Mouse (Mus musculus): Measurements from ENCODE around the gene Armc3. TPM values are rescaled to one million over a fixed set of nuclear protein-coding genes. Genes with fewer than 3 reads are reported as not detected.

Armc3 gene
- polyA plus RNA-seq, 1 experiment from 2014 or later: 0.63 TPM

DNA sequence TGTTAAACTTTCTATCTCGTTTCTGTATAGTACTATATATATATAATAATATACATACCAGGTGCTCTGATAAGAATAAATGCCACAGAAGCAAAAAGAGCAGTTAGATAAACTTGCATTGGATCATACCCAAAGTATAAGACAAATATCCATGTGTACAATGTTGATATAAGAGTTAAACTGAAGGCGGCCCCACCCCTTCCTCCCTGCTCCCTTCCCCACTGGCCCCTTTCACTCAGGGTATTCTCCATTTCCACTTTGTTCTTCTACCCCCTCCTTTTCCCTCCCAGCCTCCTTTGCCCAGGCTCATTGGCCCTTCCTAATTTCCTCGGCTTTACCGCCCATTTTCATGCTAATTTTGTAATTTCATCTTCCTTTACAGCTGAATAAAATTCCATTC is 36.5 kb downstream of the Armc3 start:
- Histone ChIP-seq H3K9me3 (peaks cover 3% of the 10 kb centered on the region; the same call in 1 of the 2 replicates), H3K27ac (no peak overlapping the region), H3K4me2 (no peak overlapping the region), H3K4me1 (peaks cover 4% of the 10 kb centered on the region), H3K4me3 (replicated peaks) (no peak overlapping the region), H3K9ac (no peak overlapping the region), H3K36me3 (replicated peaks) (no peaks in the 10 kb centered on the region), H3K27me3 (no peaks in the 10 kb centered on the region)
- peak; percentile 71; the same call in 1 of the 2 replicates for ATAC-seq (ENCODE audit: low FRiP score)
- 58% methylated on average over 4 of the region's 4 CpGs for WGBS

DNA sequence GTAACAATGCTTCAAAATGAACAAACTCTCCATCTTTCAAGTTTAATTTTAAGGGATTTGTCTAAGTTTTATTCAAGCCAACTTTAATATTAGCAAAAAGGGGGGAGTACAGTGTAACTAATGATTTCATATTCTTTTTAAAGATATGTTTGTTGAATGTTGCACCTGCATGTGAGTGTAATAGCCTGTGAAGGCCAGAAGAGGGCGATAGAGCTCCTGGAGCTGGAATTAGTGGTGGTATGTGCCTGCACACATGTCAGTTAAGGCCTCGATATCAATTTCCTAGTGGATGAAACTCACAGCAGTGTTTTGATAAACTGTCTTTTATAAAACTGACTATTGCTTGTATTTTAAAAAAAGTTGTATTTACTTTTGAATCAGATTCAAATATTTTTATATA is 39.7 kb downstream of the Armc3 start:
- Histone ChIP-seq H3K4me3 (replicated peaks) (no peak overlapping the region), H3K27ac (no peak overlapping the region), H3K36me3 (replicated peaks) (no peaks in the 10 kb centered on the region), H3K4me2 (no peak overlapping the region), H3K9me3 (no peaks in the 10 kb centered on the region), H3K4me1 (peaks cover 4% of the 10 kb centered on the region), H3K9ac (no peak overlapping the region), H3K27me3 (no peaks in the 10 kb centered on the region)
- ATAC-seq (ENCODE audit: low FRiP score): no peak
- 71% methylated on average over 2 of the region's 2 CpGs for WGBS

DNA sequence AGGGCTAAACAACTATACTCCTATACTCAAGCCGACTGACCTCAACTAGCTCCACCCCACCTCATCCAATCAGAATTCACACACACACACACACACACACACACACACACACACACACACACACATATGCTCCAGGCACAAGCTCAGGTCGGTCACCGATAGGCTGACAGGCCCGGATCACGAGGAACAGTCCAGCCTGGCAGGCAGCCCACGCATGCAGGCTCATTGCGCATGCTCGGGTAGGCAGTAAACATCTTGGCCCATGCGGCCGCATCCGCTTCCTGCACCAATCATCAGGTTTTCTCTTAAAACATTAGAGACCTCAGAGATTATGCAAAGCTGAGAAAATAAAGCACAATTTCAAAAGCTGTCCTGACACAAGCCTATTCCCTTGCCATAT is 50.5 kb downstream of the Armc3 start:
- Histone ChIP-seq H3K27me3 (no peaks in the 10 kb centered on the region), H3K27ac (no peak overlapping the region), H3K9me3 (0 out of 2 replicates have a peak, but pooled peaks cover 2% of the 10 kb centered on the region), H3K9ac (no peak overlapping the region), H3K4me2 (no peak overlapping the region), H3K4me3 (replicated peaks) (no peak overlapping the region), H3K36me3 (replicated peaks) (no peaks in the 10 kb centered on the region), H3K4me1 (no peaks in the 10 kb centered on the region)
- ATAC-seq (ENCODE audit: low FRiP score): no peak
- WGBS: 83% methylated on average over 11 of the region's 11 CpGs

DNA sequence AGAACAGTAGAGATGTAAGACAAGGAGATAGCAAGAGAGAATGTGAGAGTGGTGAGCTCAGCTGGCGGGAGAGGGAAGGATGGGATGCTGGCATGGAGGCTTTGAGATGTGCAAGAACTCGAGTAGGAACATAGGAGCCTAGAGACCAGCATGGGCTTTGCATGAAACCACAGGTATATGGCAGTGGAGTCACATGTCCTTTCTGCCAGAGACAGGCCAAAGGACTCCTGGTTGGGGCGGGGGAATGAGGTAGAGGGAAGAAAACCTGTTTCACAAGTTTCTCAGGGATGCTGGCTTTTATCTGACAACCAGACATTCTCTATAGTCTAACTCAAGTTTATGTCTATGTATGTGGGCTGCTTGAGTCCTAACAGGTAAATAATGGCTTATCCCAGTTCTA is 55.9 kb downstream of the Armc3 start:
- H3K9ac ChIP-seq: no peak overlapping the region
- no peak for ATAC-seq (ENCODE audit: low FRiP score)
- no peaks in the 10 kb centered on the region for H3K27me3 ChIP-seq
- H3K4me3 ChIP-seq (replicated peaks): no peak overlapping the region
- H3K4me2 ChIP-seq: no peak overlapping the region
- H3K9me3 ChIP-seq: no peaks in the 10 kb centered on the region
- no peak overlapping the region for H3K27ac ChIP-seq
- WGBS: 81% methylated on average over 3 of the region's 3 CpGs
- no peaks in the 10 kb centered on the region for H3K36me3 ChIP-seq (replicated peaks)
- H3K4me1 ChIP-seq: no peaks in the 10 kb centered on the region

DNA sequence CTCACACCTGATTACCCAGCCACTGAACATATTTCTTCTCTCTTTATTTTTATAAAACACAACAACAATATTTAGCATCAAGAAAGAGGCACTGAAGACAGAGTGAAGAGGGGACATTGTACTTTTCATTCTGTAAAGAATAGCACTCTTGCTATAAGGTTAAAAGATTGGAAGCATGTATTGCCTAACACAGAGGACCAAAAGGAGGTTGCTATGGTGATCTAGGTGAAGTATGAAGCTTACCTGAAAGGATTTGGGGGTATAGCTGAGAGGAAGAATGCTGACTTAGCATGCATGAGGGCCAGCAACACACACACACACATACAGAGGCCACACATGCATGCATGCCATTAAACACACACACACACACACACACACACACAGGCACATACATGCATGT is 58.2 kb downstream of the Armc3 start:
- no peak overlapping the region for H3K9ac ChIP-seq
- ATAC-seq (ENCODE audit: low FRiP score): no peak
- H3K9me3 ChIP-seq: no peaks in the 10 kb centered on the region
- no peaks in the 10 kb centered on the region for H3K27me3 ChIP-seq
- no peaks in the 10 kb centered on the region for H3K4me1 ChIP-seq
- H3K4me2 ChIP-seq: no peak overlapping the region
- H3K36me3 ChIP-seq (replicated peaks): no peaks in the 10 kb centered on the region
- no peak overlapping the region for H3K27ac ChIP-seq
- H3K4me3 ChIP-seq (replicated peaks): no peak overlapping the region

DNA sequence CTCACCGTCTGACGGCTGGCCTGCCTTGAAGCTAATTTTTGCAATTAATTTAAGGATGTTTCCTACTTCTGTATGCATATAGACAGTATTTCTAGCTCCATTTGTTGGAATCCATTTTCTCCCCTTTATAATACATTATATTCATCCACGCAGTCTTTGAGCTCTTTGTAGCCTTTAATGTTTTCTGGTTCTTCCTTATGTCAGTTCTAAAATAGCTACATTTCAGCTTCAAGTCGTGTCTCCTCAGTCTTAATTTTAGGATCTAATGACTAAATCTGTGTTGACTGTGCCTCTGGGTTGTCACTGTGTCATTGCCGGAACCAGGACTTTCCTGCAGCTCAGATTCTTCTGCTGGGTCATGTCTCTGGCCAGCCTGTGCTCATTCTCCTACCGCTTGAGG is 61.3 kb downstream of the Armc3 start:
- Histone ChIP-seq H3K27me3 (no peaks in the 10 kb centered on the region), H3K9ac (no peak overlapping the region), H3K4me1 (no peaks in the 10 kb centered on the region), H3K9me3 (no peaks in the 10 kb centered on the region), H3K4me3 (replicated peaks) (no peak overlapping the region), H3K36me3 (replicated peaks) (no peaks in the 10 kb centered on the region), H3K4me2 (no peak overlapping the region), H3K27ac (no peak overlapping the region)
- 69% methylated on average over 6 of the region's 6 CpGs for WGBS
- ATAC-seq (ENCODE audit: low FRiP score): no peak

DNA sequence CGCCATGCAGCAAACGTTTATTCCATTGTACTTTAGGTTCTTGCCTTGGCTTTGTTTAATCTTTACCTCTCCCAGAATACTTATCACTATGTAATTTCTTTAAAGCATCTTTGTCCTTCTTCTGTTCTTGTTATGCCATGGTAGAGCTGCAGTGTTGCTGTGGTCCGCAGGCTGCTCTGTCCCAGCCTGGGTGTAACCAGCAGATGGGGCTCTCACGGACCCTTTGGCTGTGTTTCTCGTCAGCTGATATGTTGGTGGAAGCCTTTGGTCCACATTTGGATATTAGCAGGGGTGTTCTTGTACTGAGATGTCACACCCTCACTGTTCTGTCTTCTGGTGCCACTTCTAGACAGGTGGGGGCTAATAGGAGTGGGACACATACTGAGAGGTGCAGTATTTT is 64.3 kb downstream of the Armc3 start:
- no peaks in the 10 kb centered on the region for H3K27me3 ChIP-seq
- no peaks in the 10 kb centered on the region for H3K36me3 ChIP-seq (replicated peaks)
- ATAC-seq (ENCODE audit: low FRiP score): no peak
- no peaks in the 10 kb centered on the region for H3K9me3 ChIP-seq
- H3K4me1 ChIP-seq: no peaks in the 10 kb centered on the region
- H3K9ac ChIP-seq: no peak overlapping the region
- H3K27ac ChIP-seq: no peak overlapping the region
- H3K4me3 ChIP-seq (replicated peaks): no peak overlapping the region
- no peak overlapping the region for H3K4me2 ChIP-seq
- WGBS: 53% methylated on average over 5 of the region's 5 CpGs

DNA sequence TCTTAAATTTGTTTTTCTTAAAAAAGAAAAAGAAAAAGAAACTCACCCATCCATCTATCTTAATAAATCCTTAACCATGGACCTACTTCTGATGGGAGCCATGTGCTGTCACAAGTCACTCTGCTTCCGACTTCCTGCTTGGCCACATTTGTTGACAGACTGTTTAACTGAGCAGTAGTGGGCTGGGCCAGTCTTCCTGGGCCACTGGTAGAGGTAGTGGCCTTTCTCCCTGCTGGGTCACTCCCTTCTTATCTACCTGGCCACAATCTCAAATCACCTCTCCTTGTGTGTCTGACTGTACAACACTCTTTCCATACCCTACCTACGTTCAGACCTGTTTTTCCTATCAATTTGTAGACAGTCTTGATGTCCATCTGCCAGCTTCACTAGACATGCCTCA is 66.7 kb downstream of the Armc3 start:
- no peaks in the 10 kb centered on the region for H3K9me3 ChIP-seq
- H3K27ac ChIP-seq: no peak overlapping the region
- H3K27me3 ChIP-seq: peaks cover 13% of the 10 kb centered on the region; the same call in 1 of the 2 replicates
- no peak for ATAC-seq (ENCODE audit: low FRiP score)
- no peaks in the 10 kb centered on the region for H3K36me3 ChIP-seq (replicated peaks)
- no peak overlapping the region for H3K4me3 ChIP-seq (replicated peaks)
- H3K4me2 ChIP-seq: no peak overlapping the region
- no peaks in the 10 kb centered on the region for H3K4me1 ChIP-seq
- no peak overlapping the region for H3K9ac ChIP-seq
- WGBS: 80% methylated on average over 2 of the region's 2 CpGs

DNA sequence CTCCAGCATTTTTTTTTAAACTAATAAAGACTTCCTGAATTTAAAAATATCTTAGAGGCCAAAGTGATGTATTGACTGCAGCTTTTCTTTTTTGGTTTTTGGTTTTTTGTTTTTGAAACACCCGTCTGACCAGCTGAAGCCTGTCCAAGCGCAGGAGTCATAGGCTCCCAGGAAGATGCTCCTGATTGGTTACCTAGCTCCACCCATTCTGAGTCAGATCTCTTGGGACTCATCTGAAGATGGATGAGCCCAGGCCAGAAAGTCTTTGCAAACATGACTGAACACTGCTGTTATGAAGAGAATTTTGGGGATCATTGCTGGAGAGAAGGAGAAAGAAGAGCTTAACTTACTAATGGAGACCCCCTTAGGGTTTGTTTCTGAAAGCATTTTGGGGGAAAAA is 68.3 kb downstream of the Armc3 start:
- H3K4me2 ChIP-seq: no peak overlapping the region
- no peaks in the 10 kb centered on the region for H3K4me1 ChIP-seq
- peaks cover 19% of the 10 kb centered on the region; the same call in 1 of the 2 replicates for H3K27me3 ChIP-seq
- no peaks in the 10 kb centered on the region for H3K36me3 ChIP-seq (replicated peaks)
- no peaks in the 10 kb centered on the region for H3K9me3 ChIP-seq
- H3K4me3 ChIP-seq (replicated peaks): no peak overlapping the region
- WGBS: 65% methylated on average over 2 of the region's 2 CpGs
- H3K27ac ChIP-seq: no peak overlapping the region
- no peak overlapping the region for H3K9ac ChIP-seq
- no peak for ATAC-seq (ENCODE audit: low FRiP score)

DNA sequence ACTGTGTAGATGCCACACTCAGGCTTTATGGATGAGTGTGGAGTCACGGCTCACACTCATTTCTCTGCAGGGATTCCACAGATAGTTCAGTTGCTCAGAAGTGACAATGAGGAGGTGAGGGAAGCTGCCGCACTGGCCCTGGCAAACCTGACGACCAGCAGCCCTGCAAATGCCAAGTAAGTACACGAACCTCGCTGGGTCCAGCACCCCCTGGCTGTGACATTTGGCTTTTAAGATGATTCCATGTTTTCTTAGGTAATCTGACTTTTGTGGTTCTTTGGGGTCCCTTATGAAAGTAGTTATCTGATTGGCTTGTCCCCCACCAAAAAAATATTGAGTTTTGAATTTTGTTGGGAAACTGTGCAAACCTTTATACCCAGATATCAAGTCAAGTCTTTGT is 70.9 kb downstream of the Armc3 start:
- Histone ChIP-seq H3K4me3 (replicated peaks) (no peak overlapping the region), H3K36me3 (replicated peaks) (no peaks in the 10 kb centered on the region), H3K4me1 (no peaks in the 10 kb centered on the region), H3K27ac (no peak overlapping the region), H3K27me3 (peaks cover 24% of the 10 kb centered on the region; the same call in 1 of the 2 replicates), H3K9me3 (no peaks in the 10 kb centered on the region), H3K9ac (no peak overlapping the region), H3K4me2 (no peak overlapping the region)
- ATAC-seq (ENCODE audit: low FRiP score): no peak
- WGBS: 53% methylated on average over 5 of the region's 5 CpGs

DNA sequence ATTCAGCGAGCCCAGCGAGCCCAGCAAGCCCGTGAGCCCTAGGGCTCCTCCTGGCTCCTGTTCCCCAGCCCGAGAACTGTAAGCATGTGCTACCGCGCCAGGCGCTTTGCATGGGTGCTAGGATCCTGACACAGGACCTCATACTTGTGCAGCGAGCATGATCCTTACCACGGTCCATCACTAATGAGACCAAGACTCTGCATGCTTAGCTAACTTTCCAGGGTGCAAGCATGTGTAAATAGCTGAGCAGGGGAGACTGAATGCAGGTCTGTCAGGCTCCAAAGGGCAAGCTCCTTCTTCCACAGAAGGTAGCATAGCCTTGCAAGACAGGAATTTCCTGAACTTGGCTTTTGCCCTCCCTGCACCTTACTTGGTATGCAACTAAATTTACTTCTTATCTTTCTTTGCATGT is 71.6 kb downstream of the Armc3 start:
- Histone ChIP-seq H3K4me1 (no peaks in the 10 kb centered on the region), H3K27ac (no peak overlapping the region), H3K9me3 (no peaks in the 10 kb centered on the region), H3K4me3 (replicated peaks) (no peak overlapping the region), H3K9ac (no peak overlapping the region), H3K36me3 (replicated peaks) (no peaks in the 10 kb centered on the region), H3K27me3 (peaks cover 24% of the 10 kb centered on the region; the same call in 1 of the 2 replicates), H3K4me2 (no peak overlapping the region)
- ATAC-seq (ENCODE audit: low FRiP score): no peak
- 28% methylated on average over 9 of the region's 9 CpGs for WGBS

DNA sequence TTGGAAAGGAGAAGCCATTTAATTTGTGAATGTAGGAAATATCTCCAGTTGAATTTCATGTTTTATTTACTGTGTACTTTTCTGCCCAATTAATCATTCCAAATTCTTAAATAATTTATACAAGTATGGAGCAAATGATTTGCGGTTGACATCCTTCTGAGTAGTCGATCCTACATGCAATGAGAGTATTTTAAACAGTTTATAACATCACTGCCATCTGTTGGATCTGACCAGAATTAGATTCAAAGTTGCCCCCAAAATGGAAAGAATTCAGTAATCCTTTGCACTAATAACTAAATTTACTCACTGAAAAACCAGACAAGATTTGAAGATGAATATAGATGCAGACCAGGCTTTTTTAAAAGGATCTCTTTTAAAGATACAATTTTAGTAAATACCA is 75.5 kb downstream of the Armc3 start:
- Histone ChIP-seq H3K36me3 (replicated peaks) (no peaks in the 10 kb centered on the region), H3K9me3 (no peaks in the 10 kb centered on the region), H3K27ac (no peak overlapping the region), H3K27me3 (peaks cover 22% of the 10 kb centered on the region; the same call in 1 of the 2 replicates), H3K4me2 (no peak overlapping the region), H3K9ac (no peak overlapping the region), H3K4me3 (replicated peaks) (no peak overlapping the region), H3K4me1 (no peaks in the 10 kb centered on the region; the same call in 1 of the 2 replicates)
- no peak for ATAC-seq (ENCODE audit: low FRiP score)
- 67% methylated on average over 2 of the region's 2 CpGs for WGBS

DNA sequence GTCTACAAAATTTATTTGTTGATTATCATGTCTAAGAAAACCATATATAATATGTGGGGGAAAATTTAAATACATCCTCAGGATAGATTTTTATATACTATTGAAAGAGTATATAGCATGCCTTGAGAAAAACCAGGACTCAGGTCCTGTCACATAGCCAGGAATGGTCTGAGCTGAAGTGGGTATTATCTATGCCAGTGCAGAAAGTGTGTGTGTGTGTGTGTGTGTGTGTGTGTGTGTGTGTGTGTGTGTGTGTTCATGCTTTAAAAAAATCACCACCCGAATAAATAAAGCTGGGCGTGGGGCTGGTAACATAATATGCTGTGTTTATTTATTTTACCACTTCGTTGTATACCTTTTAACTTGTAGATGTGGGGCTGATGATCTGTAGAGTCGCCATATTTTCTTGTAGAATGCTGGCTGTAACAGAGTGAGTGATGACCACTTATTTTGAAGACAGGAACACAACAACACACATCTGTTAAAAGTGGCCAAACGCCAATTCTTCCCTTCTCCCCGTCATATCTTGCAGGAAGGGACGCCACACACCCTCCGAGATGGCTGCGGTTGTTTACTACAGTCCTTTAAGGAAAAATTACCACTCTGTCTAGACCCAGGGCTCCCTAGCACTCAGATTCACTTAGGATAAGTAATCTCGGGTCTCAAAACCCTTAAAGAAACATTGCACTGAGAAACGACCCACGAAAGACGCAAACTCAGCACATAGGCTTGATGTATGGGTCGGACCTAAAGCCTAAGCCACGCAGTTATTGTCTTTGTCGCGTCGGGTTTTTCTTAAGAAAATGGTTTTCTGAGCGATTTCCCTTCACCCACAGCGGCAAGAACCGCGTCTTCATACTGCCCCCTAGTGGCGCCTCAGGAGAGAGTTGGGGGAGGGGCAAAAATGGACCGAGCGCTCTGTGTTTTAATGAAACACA is 76.8 kb downstream of the Armc3 start:
- no peaks in the 10 kb centered on the region for H3K36me3 ChIP-seq (replicated peaks)
- H3K9ac ChIP-seq: peak overlapping the region; percentile 61
- peak overlapping the region; percentile 41 for H3K4me3 ChIP-seq (replicated peaks)
- ATAC-seq (ENCODE audit: low FRiP score): peak; percentile 83
- peak overlapping the region; percentile 65 for H3K4me2 ChIP-seq
- peak overlapping the region; percentile 61; the same call in 1 of the 2 replicates for H3K27ac ChIP-seq
- peaks cover 11% of the 10 kb centered on the region; the same call in 1 of the 2 replicates for H3K27me3 ChIP-seq
- H3K9me3 ChIP-seq: no peaks in the 10 kb centered on the region
- WGBS: 10% methylated on average over 25 of the region's 25 CpGs
- no peaks in the 10 kb centered on the region; the same call in 1 of the 2 replicates for H3K4me1 ChIP-seq
